Mouse (Mus musculus) neural tube, embryonic 10.5 days (tissue): ENCODE measurements around the gene Rap2c.

Experiments
- DNase-seq: peaks from one replicate; pipeline ENCODE4 v3.0.0-alpha.2; 2017; ENCODE audit warnings: low spot score; ENCODE audit errors: extremely low spot score

Rap2c gene

DNA sequence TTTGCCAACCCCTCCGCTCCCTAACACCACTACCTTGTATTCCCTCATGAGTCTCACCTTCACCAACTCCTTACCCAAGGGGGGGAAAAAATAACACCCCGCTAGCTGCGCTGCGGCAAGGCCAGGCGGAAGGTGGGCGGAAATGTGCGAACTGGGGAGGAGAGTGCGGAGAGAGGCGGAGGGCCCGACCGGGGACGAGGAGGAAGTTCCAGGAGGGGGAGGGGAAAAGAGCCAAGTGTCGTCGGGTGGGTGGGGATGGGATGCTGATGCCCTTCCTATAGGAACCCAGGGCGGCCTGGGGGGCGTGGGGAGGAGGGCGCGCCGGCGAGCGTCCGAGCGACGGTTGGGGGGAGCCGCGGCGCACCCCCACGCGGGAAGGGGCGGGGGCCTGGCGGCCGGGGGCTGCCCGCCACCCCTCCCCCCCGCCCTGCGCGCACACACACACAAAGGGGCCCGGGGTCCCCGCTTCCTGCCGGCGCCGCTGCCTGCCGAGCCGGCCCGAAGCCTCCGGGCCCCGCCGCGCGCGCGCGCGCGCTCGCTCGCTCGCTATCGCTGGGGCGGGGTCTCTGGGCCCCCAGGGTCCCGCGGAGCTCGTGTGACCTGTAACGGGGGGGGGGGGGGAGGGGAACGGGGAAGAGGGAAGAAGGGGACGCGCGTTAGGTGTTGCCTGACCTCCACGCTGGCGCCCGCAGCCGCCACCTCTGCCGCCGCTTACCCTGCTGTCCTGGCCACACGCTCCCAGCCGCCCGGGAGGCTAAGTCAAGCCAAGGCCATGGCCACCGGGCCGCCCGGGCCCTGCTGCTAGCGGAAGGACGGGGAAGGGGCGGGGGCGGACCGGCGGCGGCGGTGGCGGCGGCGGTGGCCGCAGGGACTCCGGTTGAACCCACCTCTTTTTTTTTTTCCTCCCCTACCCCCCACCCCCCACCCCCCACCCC, at the start of gene Rap2c:
TSS of gene Rap2c (minus strand) at position 168 of the 935 bp plus-strand sequence.
- DNase-seq = peak; percentile 58

DNA sequence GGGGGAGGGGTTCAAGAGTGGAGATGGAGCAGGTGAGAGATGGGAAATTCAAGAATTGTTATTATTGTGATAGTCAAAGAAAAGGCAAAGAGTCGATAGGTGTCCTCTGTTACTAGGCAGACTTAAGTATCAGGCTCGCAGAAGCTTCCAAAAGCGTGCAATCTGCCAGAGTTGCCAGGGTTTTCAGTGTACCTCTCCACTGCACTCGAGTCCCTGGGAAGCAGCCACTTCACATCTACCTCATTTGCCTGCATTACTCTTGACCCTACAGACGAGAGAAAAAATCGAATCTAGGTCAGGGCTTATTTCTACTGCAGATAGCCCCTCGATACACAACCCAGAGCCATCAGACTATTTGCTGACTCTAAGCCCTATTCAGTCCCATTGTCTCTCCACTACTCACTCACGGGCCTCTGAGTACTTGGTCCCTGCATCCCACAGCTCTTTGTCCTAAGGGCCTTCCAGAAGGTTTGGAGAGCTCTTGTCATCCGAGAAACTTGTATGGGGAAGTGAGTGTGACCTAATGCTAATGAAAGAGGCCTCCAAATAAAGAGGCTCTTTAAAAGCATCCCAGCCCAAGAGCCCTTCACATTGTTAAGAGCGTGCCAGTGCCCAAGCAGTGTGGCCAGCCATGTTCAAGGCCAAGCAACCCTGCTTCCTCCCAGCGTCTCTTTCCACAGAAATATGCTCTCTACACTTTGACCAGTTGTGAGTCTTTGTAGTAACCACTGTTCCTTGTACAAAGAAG, 48.9 kb upstream of the Rap2c start:
- DNase-seq = no peak

DNA sequence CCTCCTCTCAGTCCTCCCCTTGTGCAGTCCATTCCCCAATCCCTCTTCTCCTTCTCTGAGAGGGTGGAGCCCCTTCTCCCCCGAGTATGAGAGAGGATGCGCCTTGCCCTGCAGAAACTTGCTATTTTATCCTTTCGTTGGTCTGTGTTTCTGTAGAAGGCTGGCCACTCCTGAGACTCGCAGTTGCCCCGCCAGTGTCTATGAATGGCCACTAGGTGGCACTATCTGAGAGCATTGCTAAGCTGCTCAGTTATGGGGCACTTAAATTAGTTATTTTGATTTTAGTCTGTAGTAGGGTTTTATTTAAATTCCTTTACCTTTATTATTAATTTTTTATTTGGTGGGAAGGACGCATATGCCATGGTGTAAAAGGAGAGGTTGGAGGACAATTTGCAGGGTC, 48.0 kb upstream of the Rap2c start:
- DNase-seq = peak; percentile 16

DNA sequence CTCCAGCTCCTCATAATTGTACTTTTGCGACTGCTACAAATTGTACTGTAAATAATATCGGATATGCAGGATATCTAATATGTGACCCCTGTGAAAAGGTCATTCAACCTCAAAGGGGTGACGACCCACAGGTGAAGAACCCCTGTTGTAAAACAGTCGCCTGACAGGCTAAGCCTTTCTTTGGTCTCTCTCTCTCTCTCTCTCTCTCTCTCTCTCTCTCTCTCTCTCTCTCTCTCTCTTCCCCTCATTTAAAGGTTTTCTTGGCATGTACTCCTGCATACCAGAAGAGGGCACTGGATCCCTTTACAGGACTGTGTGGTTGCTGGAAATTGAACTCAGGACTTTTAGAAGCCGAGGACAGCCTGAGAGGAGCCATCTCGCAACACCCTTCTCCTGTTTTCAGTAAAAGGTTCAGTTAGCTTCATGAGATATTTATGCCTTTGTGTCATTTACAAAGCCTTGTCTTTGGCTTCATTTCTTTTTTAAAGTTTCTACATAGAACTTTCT, 47.4 kb upstream of the Rap2c start:
- no peak for DNase-seq

DNA sequence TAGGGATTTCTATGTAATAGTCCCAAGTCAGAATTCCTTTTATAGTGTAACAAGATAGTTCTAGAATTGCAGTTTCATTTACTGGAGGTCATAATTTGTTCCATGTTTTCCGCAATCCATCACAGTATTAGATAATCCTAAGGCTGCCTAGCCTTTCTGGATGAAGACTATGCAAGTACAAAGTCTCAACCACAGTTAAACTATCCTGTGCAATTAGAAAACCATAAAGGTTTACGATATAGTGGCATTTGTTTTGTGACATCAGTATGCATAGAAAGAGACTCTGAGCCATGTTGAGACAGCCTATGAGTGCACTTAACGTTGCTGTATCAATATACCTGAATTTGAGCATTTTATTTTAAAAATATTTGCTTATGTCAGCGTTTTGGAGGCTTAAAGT, 42.4 kb upstream of the Rap2c start:
- no peak for DNase-seq

DNA sequence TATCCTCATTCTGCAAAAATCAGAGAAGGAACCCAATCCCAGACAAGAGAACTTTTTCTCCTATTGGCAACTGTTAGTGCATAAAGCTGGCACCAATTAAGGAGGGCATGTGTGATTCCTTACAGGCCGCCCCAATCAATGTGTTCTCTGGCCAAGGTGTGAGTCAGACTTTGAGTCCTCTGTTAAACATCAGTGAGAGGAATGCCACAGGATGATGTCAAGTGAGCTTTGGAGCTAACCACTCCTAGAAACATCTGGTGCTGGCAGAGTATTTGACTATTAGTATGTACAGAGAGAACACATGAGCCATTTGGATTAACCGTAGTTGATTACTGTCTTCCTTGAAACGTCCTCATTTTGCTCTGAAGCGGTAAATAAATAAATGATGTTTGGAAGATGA, 40.9 kb upstream of the Rap2c start:
- no peak for DNase-seq

DNA sequence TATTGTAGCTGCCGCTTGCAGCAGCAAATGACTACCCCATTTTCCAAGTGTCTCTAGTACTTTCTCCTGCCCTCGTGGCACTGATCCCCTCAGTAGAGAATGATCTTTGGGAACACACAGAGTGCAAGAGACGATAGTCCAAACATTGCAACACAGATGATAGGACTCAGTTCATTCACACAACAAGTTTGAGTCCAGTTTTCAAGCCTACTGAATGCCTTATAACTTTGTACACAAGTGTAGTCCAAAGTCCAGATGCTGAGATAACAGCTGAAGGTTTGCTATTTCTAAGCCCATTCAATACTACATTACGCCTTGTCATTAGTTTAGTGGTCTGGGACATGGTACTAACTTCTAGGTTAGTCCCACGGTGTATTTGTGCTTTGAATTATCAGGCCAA, 40.5 kb upstream of the Rap2c start:
- no peak for DNase-seq

DNA sequence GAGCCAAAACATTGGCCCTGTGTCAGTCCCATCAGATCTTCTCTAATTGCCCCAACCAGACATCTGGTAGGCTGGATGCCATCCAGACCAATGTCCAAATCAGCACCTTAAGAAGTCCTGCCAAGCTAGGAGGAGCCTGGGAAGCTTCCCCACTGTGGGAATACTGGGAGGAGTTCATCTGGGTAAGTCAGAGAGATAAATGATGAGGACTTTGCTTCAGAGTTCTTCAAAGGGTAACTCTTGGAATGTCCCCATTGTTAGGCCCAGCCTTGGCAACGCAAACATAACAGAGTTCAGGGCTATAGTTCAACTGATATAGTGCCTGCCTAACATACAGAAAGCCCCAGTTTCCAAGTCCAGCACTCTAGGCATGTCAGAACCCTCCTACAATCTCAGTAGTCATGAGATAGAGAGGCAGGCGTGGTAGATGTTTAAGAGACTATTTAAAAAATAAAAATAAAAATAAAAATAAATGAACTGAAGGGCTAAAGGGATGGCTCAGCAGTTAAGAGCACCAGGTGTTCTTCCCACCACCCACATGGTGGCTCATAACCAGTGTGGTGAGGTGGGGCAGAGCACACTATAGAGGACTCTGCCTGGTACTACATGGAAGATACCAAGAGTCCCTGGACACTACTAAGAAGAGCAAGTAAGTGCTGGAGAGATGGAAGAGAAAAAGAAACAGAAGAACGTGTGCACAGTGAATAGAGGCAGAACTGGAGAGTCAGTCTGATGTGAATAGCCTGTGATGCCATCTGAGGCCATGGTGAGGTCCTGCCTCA, 34.1 kb upstream of the Rap2c start:
- no peak for DNase-seq

DNA sequence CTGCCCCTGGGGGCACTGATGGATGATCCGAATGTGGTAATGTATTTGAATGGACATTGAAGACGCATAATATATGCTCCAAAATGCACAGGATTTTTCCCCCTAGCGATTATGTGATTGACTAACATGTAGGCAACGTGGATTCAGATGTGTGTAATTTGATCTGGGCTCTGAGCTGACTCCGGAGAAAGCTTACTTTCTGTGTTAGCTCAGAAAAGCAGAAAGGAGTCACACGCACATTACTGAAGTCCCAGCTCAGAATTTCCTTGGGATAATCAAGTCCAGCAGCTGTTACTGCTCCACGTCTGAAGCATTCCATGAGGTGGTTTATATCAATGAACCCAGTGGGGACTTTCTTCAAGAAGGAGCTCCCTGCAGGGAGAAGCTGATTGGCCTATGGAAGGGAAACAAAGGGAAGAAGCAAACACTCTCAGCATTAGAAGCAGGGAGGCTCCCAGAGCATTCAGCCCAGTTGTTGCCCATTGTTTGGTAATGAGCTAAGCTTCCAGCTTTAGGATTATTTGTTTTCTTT, 17.9 kb upstream of the Rap2c start:
- peak; percentile 22 for DNase-seq

DNA sequence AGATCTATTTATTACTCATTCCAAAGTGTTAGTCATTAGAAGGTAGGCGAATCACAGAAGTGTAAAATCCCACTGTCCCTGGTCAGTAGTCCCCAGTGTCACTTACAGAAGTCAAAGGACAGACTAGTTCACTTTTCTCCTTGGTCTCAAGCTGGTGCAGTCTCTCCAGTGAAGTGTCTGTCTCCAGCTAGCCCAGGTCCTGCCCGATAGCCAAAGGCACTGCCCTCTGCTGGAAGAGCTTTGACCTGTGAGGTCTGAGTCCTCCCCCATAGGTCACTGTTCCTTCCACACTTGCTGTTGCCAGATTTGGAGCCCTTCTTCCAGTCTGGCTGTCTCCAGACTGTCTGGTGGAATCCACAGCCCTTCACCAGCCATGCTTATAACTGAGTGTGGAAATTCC, 2.1 kb upstream of the Rap2c start:
- DNase-seq = peak; percentile 23

DNA sequence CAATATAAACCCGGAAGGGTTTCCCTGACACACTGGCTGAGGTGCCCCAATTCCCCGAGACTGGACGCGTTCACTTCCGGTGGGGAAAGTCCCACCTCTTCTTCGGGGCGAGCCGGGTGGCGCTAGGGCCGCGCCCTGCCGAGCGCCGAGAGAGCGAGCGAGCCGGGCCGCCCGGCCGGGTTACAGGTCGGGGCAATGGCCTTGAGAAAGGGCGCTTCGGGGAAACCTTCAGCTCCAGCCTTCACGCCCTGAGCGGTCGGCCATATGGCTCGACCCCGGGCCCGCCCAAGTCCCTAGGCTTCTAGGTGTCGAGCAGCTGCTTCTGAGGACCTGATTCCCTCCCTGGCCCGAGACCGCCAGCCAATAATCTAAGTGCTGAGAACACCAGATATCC, 965 bp upstream of the Rap2c start:
- DNase-seq = no peak

DNA sequence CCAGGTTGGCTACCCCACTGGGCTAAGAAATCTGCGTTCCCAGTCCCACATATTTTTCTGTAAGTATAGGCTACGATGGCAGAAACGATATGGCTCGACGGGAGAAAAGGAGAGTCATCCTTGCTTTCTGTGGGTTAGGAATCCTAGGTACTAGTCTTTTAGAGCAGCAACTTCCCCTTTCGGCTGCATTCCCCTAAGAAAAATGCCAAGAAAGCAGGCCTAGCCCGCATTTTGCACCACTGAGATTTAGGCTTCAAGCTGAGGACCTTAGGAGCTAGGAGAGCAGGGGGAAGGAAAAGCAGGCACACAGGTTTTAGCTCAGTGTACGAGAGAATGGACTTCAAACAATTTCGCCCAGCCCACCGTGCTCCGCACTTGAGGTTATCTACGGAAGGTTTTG, 892 bp downstream of the Rap2c start:
- DNase-seq = peak; percentile 13

DNA sequence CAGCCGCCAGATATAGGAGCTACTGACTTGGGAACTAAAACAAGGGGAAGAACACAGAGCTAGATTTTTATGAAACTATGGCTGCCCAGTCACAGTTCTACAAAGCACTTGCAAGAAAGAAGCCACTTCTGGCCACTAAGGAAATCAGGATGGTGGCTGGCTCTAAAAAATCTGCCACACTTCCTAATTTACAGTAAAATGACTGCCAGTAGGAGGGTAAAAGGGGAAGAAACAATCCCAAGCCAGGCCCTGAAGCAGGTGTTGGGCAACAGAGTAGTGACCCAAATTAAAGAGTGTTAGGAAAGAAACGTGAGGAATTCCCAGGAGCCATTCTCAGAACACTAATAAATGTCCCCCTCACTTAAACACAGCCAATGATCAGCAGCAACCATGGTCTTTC, 5.5 kb downstream of the Rap2c start:
- no peak for DNase-seq

DNA sequence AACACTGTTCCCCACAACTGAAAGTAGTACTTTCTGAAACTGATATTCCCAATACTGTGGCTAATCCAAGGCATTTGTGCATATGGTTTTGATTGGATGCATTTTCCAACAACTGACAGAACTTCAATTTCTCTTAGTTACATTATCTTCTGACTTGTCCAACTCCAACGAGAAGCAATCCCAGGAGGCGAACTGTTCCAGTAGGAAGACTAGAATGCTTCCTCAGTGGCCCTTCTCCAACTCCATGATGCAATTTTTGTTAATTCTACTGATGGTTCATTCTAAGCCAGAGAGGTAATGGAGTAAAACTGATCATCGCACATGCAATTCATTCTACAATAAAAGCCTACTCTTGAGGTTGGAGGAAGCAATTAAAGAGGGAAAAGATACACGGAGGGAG, 7.5 kb downstream of the Rap2c start:
- no peak for DNase-seq

DNA sequence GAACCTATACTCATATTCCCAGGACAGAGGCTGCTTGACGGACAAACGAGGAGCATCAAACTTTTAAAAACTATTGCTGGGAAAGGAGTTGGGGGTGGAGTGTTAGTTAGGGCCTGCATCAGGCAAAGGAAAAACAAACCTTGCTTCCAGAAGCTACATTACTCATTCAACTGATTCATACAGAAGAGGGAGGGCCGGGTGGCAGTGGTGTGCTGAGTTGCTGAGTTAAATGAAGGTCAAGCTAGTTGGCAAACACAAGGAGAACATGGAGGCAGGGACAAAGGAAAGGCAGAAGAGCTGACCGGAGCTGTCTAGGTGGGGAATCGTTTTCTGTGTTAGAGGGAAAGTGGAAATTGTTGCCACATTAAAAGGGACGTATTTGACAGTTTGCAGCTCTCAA, 17.0 kb downstream of the Rap2c start:
- no peak for DNase-seq

DNA sequence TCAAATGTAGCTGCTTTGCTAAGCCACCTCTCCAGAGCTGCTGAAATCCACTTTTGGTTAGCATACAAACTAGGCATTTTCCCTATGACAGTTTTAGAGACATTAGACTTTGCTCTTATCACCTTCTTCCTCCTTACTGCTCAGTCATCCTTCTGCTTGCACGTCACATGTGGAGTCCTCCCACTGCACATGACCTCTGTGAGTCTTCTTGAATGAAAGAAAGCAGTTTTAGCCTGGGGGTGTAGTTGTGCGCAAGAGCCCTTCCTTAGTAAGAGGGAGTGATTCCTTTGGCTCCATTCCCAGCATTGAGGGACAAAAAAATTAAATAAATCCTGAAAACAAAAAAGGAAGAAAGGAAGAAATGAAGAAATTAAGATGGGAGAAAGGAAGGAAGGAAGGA, 22.5 kb downstream of the Rap2c start:
- no peak for DNase-seq

DNA sequence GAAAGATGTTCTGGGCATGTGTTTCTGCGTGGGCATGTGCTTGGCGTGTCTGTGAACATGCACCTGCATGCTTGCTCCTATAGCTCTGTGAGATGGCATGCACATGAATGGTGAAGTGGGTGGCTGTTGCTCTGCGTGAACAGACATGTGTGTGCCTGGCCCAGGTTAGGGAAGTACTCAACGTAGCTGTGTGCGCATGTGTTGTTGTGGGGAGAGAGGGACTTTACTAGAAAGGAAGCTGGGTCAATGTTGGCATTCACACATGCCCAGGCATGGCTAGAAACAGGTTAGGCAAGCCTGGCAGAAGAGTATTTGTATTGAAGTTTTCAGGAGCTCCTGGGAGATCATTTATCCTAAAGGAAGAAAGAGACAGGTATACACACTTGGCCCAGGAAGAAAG, 26.5 kb downstream of the Rap2c start:
- no peak for DNase-seq

DNA sequence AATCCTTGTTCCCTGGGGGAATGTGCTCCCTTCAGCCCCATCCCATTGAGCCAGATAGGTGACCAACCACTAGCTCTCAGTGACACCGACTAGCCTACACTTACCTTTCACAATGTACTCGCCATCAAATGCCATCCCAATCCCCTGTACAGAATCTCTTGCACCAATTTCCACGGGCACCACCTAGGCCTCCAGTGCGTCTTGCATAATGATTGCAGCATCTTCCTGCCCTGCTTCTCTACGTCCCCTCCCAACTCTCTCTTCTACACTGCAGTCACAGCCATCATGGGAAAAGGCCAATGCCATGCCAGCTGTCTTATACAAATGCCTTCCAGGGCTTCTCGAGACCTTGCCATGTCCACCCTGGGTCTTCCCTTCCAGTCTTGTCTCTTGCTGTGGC, 27.9 kb downstream of the Rap2c start:
- DNase-seq = no peak

DNA sequence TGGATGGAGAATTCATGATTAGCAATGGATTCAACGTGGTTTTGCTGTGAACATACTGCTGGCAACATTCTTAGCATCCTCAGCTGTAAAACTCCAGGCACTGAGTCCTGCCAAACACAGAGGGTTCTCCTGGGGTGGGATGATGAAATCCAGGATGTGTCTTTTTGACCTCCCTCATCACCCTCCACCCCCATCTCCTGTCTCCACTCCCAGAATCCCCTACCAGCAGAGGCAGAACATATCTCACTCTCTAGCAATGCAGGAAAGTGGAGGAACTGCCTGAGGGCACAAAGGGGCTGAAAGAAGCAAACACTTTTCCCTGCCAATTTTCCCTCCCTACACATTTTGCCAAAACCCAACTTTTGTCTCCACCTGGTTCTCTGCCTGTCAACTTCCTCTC, 29.2 kb downstream of the Rap2c start:
- DNase-seq = no peak

DNA sequence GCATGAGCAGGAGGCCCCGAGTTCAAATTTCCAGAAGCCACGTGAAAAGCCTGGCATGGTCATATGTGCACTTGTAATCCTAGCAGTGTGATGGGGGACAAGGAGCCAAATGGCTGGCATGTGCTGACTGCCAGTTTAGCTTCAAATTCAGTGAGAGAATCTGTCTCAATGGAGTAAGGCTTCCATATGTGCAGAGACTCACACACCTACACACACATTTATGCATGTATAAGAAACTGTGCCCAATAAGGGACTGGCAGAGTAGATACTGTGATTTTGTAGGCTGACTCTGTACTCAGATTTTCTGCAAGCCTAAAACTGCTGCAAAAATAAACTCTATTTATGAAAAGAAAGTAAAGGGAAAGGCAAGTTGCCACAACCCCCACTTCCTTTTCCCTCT, 39.4 kb downstream of the Rap2c start:
- no peak for DNase-seq

DNA sequence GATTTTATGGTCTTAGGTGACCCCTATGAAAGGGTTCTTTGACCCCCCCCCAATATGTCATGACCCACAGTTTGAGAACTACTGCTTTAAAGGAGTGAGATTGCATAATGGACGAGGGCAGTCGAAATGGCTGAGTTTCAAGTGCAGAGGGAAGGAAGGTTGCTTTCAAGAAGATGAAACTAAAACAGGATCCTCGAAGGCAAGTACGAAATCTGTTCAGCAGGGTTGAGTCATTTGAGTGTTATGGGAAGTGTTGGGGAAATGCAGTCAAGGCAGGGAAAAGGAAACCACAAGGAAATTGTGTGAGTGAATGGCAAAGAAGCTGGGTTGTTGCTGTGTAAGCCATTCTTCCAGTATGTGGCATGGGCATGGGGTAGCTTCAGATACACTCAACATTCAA, 45.7 kb downstream of the Rap2c start:
- no peak for DNase-seq
